Mouse (Mus musculus) macrophage (primary cell): ENCODE measurements at regions not wholly inside any gene's neighbourhood (a gene's known extent, or its start where the extent isn't known, plus 50 kb on each side); places are given as distances from the start of the nearest gene placed in this dataset.

Experiments used
- H3K27ac ChIP-seq: fragments of 350-480 bp; formaldehyde crosslinking; 2 replicates; pipeline ENCODE4 v1.9.0; 2021
- H3K36me3 ChIP-seq: fragments of 350-480 bp; formaldehyde crosslinking; 2 replicates; pipeline ENCODE4 v1.9.0; 2021; ENCODE audit errors: inconsistent target
- H3K4me3 ChIP-seq: fragments of 350-480 bp; formaldehyde crosslinking; 2 replicates; pipeline ENCODE4 v1.9.0; 2021; ENCODE audit errors: inconsistent target
- H3K79me2 ChIP-seq: fragments of 350-480 bp; formaldehyde crosslinking; 2 replicates; pipeline ENCODE4 v1.9.0; 2021; ENCODE audit errors: inconsistent target
- WGBS: methylation state at CpG from one replicate; pipeline ENCODE4 v1.1.7; 2026; ENCODE audit warnings: inconsistent platforms; ENCODE audit not compliant: missing documents; 5-methylcytosine and 5-hydroxymethylcytosine counted together

- Histone ChIP-seq H3K36me3 (no peaks in the 10 kb centered on the region), H3K79me2 (no peaks in the 10 kb centered on the region), H3K27ac (no peak overlapping the region), H3K4me3 (no peak overlapping the region)
- WGBS: 96% methylated on average over 3 of the region's 3 CpGs
These were observed 268.8 kb upstream of the Id2 start for GRCm38 (mm10) chr12:25365600-25366267.

DNA sequence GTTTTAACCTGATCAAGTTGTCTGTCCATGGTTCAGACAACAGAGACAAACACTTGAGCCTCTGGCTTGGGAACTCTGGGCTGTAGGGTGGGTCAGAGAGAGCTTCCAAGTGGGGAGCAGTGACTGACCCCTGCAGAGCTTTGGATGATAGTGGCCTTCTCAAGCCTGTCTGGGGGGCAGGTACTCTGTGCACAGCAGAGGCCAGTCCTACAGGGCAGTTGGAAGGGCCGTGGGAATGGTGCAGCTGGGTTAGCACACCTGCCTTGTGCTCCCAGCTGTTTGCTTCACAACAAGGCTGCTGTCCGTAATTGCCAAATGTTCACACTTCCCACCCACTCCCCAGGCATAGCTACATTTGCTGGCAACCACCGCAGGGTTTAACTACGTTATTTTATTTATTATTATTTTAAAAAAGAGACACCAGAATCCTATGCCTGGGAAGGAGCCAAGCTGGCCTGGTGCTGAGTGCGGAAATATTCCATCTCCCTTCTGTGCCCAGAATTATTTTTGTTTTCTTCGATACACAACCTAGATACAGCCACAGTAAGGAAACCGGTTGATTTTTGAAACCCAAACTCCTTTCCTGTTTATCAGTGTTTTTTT, 268.1 kb upstream of the Id2 start:
- H3K4me3 ChIP-seq: no peak overlapping the region
- H3K36me3 ChIP-seq: no peaks in the 10 kb centered on the region
- no peak overlapping the region for H3K27ac ChIP-seq
- no peaks in the 10 kb centered on the region for H3K79me2 ChIP-seq
- 88% methylated on average over 6 of the region's 7 CpGs for WGBS

- Histone ChIP-seq H3K4me3 (no peak overlapping the region), H3K36me3 (no peaks in the 10 kb centered on the region), H3K79me2 (no peaks in the 10 kb centered on the region), H3K27ac (no peak overlapping the region)
- over 99% methylated on average over 8 of the region's 9 CpGs for WGBS
These were observed 266.9 kb upstream of the Id2 start for GRCm38 (mm10) chr12:25363839-25364238.

- Histone ChIP-seq H3K27ac (no peak overlapping the region), H3K36me3 (no peaks in the 10 kb centered on the region), H3K79me2 (no peaks in the 10 kb centered on the region), H3K4me3 (no peak overlapping the region)
- WGBS: 96% methylated on average over 3 of the region's 3 CpGs
These were observed 266.4 kb upstream of the Id2 start for GRCm38 (mm10) chr12:25363341-25363740.

GRCm38 (mm10) chr12:25362771-25363170, 265.8 kb upstream of the Id2 start:
- no peak overlapping the region for H3K27ac ChIP-seq
- 87% methylated on average over 4 of the region's 4 CpGs for WGBS
- no peaks in the 10 kb centered on the region for H3K36me3 ChIP-seq
- H3K4me3 ChIP-seq: no peak overlapping the region
- H3K79me2 ChIP-seq: no peaks in the 10 kb centered on the region

DNA sequence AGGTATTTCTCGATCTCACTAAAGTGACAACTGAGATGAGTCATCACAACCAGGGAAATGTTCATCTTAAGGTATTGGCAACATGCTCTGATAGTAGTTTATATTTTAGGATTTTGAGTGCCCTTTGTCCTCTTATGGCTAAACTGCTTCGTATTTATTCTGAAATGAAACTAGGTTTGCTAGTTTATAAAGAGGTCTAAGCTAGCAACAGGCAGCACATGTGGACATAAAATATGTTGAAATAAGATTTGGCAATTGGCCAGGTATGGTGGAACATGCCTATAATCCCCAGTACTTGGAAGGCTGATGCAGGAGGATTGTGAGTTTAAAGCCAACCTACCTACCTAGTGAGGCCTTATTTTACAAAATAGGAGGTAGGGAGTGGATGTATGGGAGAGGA, 263.8 kb upstream of the Id2 start:
- Histone ChIP-seq H3K79me2 (no peaks in the 10 kb centered on the region), H3K4me3 (no peak overlapping the region), H3K36me3 (no peaks in the 10 kb centered on the region), H3K27ac (no peak overlapping the region)
- WGBS: 89% methylated on average over 1 of the region's 2 CpGs

DNA sequence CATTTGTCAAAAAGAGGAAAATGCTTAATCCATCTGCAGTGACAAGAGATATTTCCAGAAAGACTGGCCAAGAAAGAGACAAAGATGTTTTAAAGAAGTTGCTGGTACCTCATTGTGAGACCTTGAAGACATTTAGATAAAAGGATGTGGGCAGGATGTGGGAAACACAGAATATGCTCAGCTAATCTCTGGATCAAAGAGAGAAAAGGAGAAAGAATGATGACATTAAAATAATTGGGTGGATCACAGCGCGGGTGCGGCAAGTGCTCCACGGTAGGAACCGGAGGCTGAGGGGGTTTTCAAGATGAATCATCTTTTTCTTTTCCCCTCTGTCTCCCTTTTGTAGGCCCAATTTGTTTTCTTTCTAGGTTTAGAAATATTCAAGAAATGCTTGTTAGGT, 263.0 kb upstream of the Id2 start:
- H3K4me3 ChIP-seq: no peak overlapping the region
- no peak overlapping the region for H3K27ac ChIP-seq
- WGBS: 97% methylated on average over 5 of the region's 5 CpGs
- no peaks in the 10 kb centered on the region for H3K36me3 ChIP-seq
- H3K79me2 ChIP-seq: no peaks in the 10 kb centered on the region

DNA sequence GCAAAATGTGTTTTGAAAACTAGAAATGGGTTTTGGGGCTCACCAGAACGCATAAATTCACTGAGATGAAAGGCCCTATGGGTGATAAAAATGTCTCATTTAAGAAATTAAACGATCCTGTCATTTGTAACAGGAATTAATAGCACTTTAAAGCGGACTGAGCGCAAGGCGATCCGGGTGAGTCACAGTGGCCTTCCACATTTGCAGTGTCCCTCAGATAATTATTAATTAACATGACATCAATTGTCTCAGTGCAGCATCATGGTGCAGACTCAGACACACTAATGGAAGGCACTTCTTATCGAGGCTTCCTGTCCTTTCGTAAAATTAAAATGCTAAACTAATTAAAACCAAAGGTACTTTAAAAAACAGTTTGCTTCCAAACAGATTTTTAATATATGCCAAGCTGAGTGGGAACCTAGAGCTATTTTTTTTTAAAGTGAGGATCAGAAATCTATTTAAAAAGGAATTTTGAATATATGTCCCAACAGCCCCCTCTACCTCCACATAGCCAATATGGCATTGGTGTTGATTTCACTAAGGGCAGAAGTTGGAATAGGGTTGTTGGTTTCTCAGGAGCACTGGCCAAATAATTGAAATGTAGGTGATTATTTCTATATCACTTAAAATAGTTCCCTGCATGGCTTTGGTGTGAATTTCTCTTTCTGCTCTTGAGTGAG, 262.0 kb upstream of the Id2 start:
- H3K79me2 ChIP-seq: no peaks in the 10 kb centered on the region
- H3K4me3 ChIP-seq: no peak overlapping the region
- WGBS: 95% methylated on average over 8 of the region's 8 CpGs
- no peak overlapping the region for H3K27ac ChIP-seq
- no peaks in the 10 kb centered on the region for H3K36me3 ChIP-seq

GRCm38 (mm10) chr12:25356774-25357173, 259.8 kb upstream of the Id2 start:
- Histone ChIP-seq H3K4me3 (no peak overlapping the region), H3K27ac (no peak overlapping the region), H3K36me3 (no peaks in the 10 kb centered on the region), H3K79me2 (no peaks in the 10 kb centered on the region)
- WGBS: 85% methylated on average over 2 of the region's 2 CpGs

DNA sequence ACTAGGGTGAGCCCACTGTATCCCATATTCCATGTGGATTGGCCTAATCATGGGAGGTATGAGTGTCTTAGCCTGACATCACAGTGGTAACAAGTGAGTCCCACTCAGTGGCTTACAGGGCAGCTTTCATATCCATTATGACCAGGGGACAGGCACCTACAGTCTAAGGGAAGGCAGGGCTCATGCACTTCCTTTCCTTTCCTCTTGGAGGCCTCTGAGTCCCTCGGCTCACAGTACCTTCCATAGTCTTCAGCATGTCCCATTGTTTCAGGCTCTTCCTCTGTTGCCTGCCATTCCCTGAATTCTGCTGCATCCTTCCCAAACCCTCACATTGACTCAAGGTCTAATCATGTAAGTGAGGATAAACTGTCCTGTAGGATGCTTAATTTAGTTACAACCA, 258.3 kb upstream of the Id2 start:
- Histone ChIP-seq H3K4me3 (no peak overlapping the region), H3K36me3 (no peaks in the 10 kb centered on the region), H3K27ac (no peak overlapping the region), H3K79me2 (no peaks in the 10 kb centered on the region)
- 86% methylated on average over 1 of the region's 1 CpGs for WGBS

- no peaks in the 10 kb centered on the region for H3K79me2 ChIP-seq
- no peak overlapping the region for H3K27ac ChIP-seq
- 93% methylated on average over 10 of the region's 10 CpGs for WGBS
- no peaks in the 10 kb centered on the region for H3K36me3 ChIP-seq
- no peak overlapping the region for H3K4me3 ChIP-seq
These were observed 256.5 kb upstream of the Id2 start for GRCm38 (mm10) chr12:25353402-25353896.

DNA sequence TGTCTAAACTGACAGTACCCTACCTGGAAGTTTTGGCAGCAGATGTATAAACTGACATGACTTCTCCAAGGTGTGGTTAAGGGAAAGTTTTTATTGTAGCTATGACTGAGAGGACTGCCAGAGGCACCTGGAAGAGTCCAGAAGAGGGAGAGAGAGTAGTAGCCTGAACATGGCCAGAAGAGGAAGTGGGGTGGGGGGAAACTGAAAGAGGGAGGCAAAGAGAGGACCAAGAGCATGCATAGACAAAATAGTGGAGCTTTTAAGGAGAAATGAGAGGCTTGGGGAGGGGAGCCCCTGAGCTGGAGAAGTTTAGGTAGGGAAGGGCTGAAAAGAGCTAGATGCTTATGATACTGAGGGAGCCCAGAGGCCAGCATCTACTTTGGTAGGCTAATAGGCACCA, 255.2 kb upstream of the Id2 start:
- no peak overlapping the region for H3K27ac ChIP-seq
- H3K4me3 ChIP-seq: no peak overlapping the region
- no peaks in the 10 kb centered on the region for H3K36me3 ChIP-seq
- no peaks in the 10 kb centered on the region for H3K79me2 ChIP-seq

DNA sequence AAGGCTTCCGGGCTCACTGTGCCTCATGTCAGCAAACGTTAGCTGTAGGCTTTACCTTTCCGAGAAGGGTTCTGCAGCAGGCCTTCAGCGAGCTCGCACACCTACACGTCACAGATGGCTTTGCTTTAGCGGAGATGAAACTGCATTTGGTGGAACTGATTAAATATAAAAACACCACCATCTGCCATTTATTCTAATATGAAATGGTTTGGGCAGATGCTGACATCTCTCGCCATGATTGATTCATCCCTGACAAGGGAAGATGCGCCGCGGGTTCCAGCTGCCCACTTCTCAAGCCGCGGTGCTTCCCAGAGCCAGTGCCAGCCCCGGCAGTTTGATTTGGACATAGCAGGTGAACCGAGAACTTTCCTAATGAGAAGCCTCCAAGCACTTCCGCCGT, 247.4 kb upstream of the Id2 start:
- Histone ChIP-seq H3K4me3 (no peak overlapping the region), H3K36me3 (no peaks in the 10 kb centered on the region), H3K27ac (no peak overlapping the region), H3K79me2 (no peaks in the 10 kb centered on the region)
- WGBS: 96% methylated on average over 17 of the region's 17 CpGs

DNA sequence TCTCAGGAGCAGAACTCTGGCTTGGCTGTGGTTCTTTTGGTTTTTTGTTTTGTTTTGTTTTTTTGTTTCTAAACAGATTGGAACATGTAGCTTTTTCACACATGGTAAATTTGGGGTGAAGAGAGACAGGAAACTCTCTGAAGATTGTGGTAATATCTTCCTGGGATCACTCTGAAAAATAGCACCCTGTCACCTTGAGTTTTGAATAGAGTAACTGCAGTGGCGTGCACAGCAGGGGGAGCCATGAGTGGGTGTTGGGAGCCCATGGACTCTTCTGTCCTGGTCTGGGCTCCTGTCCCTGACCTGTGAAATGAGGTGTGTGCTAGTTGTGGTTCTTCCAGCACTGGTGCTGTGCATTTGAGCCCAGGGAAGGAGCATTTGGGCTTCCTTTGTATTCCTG, 241.8 kb upstream of the Id2 start:
- Histone ChIP-seq H3K79me2 (no peaks in the 10 kb centered on the region), H3K27ac (no peak overlapping the region), H3K36me3 (no peaks in the 10 kb centered on the region), H3K4me3 (no peak overlapping the region)
- 92% methylated on average over 1 of the region's 1 CpGs for WGBS

GRCm38 (mm10) chr12:25335930-25336329, 239.0 kb upstream of the Id2 start:
- 100% methylated on average over 2 of the region's 2 CpGs for WGBS
- no peaks in the 10 kb centered on the region for H3K79me2 ChIP-seq
- H3K4me3 ChIP-seq: no peak overlapping the region
- no peaks in the 10 kb centered on the region for H3K36me3 ChIP-seq
- no peak overlapping the region for H3K27ac ChIP-seq
